Mouse (Mus musculus) ES-E14 (cell line): ENCODE measurements around the gene Zbtb20. TPM values are rescaled to one million over a fixed set of nuclear protein-coding genes. Genes with fewer than 3 reads are reported as not detected.

Source experiments
- DNase-seq: peaks from one replicate; pipeline ENCODE4 v3.0.0-alpha.2; 2013; ENCODE audit warnings: low read depth, low spot score
- H3K27ac ChIP-seq: 2 replicates; pipeline ENCODE4 v1.5.1; 2012; ENCODE audit warnings: low read depth, mild to moderate bottlenecking, low read length, moderate library complexity, mixed read lengths; ENCODE audit not compliant: poor library complexity, insufficient read depth, severe bottlenecking
- H3K36me3 ChIP-seq: 2 replicates; pipeline ENCODE4 v1.6.1; 2012; ENCODE audit warnings: mild to moderate bottlenecking, low read length, moderate library complexity, mixed read lengths; ENCODE audit not compliant: control insufficient read depth, poor library complexity, insufficient read depth, severe bottlenecking
- H3K4me1 ChIP-seq, 2 experiments: fragments of 150-350 bp in 1 of 2; sonication (generic) in 1 of 2; 2 replicates each; pipeline ENCODE4 v1.6.1; 2012; ENCODE audit warnings: low read length in 2 of 2, mild to moderate bottlenecking in 1 of 2, mixed read lengths in 1 of 2; ENCODE audit not compliant: control insufficient read depth in 2 of 2, insufficient read depth in 2 of 2, poor library complexity in 1 of 2
- H3K4me3 ChIP-seq, 2 experiments: fragments of 150-350 bp in 1 of 2; sonication (generic) in 1 of 2; 2 replicates each; pipeline ENCODE4 v1.5.1; 2012; ENCODE audit warnings: low read length in 2 of 2, low read depth in 1 of 2, mild to moderate bottlenecking in 1 of 2, mixed read lengths in 1 of 2; ENCODE audit not compliant: insufficient read depth in 1 of 2, poor library complexity in 1 of 2, severe bottlenecking in 1 of 2
- H3K9ac ChIP-seq: 2 replicates; pipeline ENCODE4 v1.6.1; 2012; ENCODE audit warnings: low read depth, mild to moderate bottlenecking, low read length, mixed read lengths; ENCODE audit not compliant: poor library complexity, insufficient read depth, severe bottlenecking
- H3K9me3 ChIP-seq: fragments of 150-350 bp; sonication (generic); 2 replicates; pipeline ENCODE4 v1.6.1; 2012; ENCODE audit warnings: low read depth, mild to moderate bottlenecking, low read length; ENCODE audit not compliant: control insufficient read depth, insufficient read depth
- CHD2 ChIP-seq: IDR thresholded peaks from 2 replicates; pipeline ENCODE4 v1.6.1; 2014; ENCODE audit warnings: mild to moderate bottlenecking, low read depth, low read length, inconsistent platforms
- HCFC1 ChIP-seq: IDR thresholded peaks from 2 replicates; pipeline ENCODE4 v1.6.1; 2012; ENCODE audit warnings: low read length, inconsistent platforms, borderline replicate concordance; ENCODE audit not compliant: insufficient read depth
- MAFK ChIP-seq: IDR thresholded peaks from 2 replicates; pipeline ENCODE4 v1.6.1; 2014; ENCODE audit warnings: mild to moderate bottlenecking, low read depth, low read length, inconsistent platforms; ENCODE audit not compliant: insufficient read depth
- ZC3H11A ChIP-seq: IDR thresholded peaks from 2 replicates; pipeline ENCODE4 v1.6.1; 2012; ENCODE audit warnings: low read depth, mild to moderate bottlenecking, inconsistent platforms, low read length, borderline replicate concordance
- ZNF384 ChIP-seq: IDR thresholded peaks from 2 replicates; pipeline ENCODE4 v1.6.1; 2012; ENCODE audit warnings: low read depth, low read length, inconsistent platforms
- in situ Hi-C, 2 experiments: fragments of 600-800 bp; cut with MboI; formaldehyde crosslinking; loops; one replicate each; pipeline ENCODE4 v1.15.1; 2025; ENCODE audit warnings: low sequenced_read_pairs in 2 of 2, inconsistent platforms in 1 of 2; ENCODE audit not compliant: unreplicated experiment in 2 of 2
- total RNA-seq: library from RNA; depleted of rRNA; stranded (reverse); fragments of 300-350 nt; gene quantifications from 2 replicates; pipeline ENCODE4 v1.2.3, GENCODE M21; 2012

Gene Zbtb20
- total RNA-seq, 1 experiment: 4.0 TPM

DNA sequence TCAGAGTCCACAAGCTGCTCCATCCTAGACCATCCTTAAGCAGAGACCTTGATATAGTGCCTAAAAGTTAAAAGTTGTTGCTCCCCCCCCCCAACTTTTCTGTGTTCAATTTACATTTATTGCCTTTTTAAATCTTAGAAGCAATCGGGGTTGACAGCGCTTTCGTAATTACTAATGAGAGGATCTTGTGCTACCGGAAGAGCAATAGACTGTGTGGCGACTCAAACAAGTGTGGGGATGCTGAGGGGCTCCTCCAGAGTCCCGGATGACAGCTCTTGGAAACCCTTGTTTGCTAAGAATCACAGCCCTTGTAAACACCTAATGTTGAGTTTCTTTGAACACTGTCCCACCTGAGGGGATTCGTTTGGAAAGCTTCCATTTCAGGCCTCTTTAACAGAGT lies 758.4 kb downstream of the Zbtb20 start:
- no peak for DNase-seq
- TF ChIP-seq CHD2 (no peak), HCFC1 (no peak), ZC3H11A (no peak), ZNF384 (no peak), MAFK (no peak)
- H3K9ac ChIP-seq: no peak overlapping the region
- in situ Hi-C loops: no loop called here
- no peaks in the 10 kb centered on the region for H3K9me3 ChIP-seq
- H3K27ac ChIP-seq: no peak overlapping the region
- H3K36me3 ChIP-seq: no peaks in the 10 kb centered on the region
- H3K4me1 ChIP-seq: no peaks in the 10 kb centered on the region
- no peak overlapping the region for H3K4me3 ChIP-seq

- H3K9ac ChIP-seq: no peak overlapping the region
- in situ Hi-C loops: no loop called here
- no peaks in the 10 kb centered on the region for H3K9me3 ChIP-seq
- no peaks in the 10 kb centered on the region for H3K4me1 ChIP-seq
- no peak overlapping the region for H3K27ac ChIP-seq
- no peak for DNase-seq
- TF ChIP-seq HCFC1 (no peak), MAFK (no peak), ZC3H11A (no peak), CHD2 (no peak), ZNF384 (no peak)
- no peak overlapping the region for H3K4me3 ChIP-seq
- H3K36me3 ChIP-seq: no peaks in the 10 kb centered on the region
Observed at GRCm38 (mm10) chr16:43637241-43637640, 761.6 kb downstream of the Zbtb20 start.

- H3K4me3 ChIP-seq: no peak overlapping the region
- no peaks in the 10 kb centered on the region for H3K36me3 ChIP-seq
- H3K4me1 ChIP-seq: no peaks in the 10 kb centered on the region
- no peak overlapping the region for H3K9ac ChIP-seq
- in situ Hi-C loops: no loop called here
- no peaks in the 10 kb centered on the region for H3K9me3 ChIP-seq
- no peak overlapping the region for H3K27ac ChIP-seq
- no peak for TF ChIP-seq HCFC1
- TF ChIP-seq CHD2: no peak
- no peak for TF ChIP-seq ZNF384
- TF ChIP-seq MAFK: no peak
- TF ChIP-seq ZC3H11A: no peak
- no peak for DNase-seq
Observed at GRCm38 (mm10) chr16:43638406-43639049, 762.8 kb downstream of the Zbtb20 start.

- Histone ChIP-seq H3K36me3 (no peaks in the 10 kb centered on the region), H3K9me3 (no peaks in the 10 kb centered on the region), H3K4me3 (no peak overlapping the region), H3K27ac (no peak overlapping the region), H3K4me1 (no peaks in the 10 kb centered on the region), H3K9ac (no peak overlapping the region)
- no peak for DNase-seq
- in situ Hi-C loops: no loop called here
- TF ChIP-seq ZC3H11A (no peak), MAFK (no peak), CHD2 (no peak), HCFC1 (no peak), ZNF384 (no peak)
Observed at GRCm38 (mm10) chr16:43641230-43641629, 765.5 kb downstream of the Zbtb20 start.

- TF ChIP-seq ZC3H11A (no peak), HCFC1 (no peak), CHD2 (no peak), ZNF384 (no peak)
- no peaks in the 10 kb centered on the region for H3K9me3 ChIP-seq
- H3K36me3 ChIP-seq: no peaks in the 10 kb centered on the region
- H3K4me3 ChIP-seq: no peak overlapping the region
- no peaks in the 10 kb centered on the region for H3K4me1 ChIP-seq
- no peak for DNase-seq
- H3K9ac ChIP-seq: no peak overlapping the region
- in situ Hi-C loops: no loop called here
- no peak overlapping the region for H3K27ac ChIP-seq
Observed at GRCm38 (mm10) chr16:43645879-43646278, 770.2 kb downstream of the Zbtb20 start.
